Mouse (Mus musculus) CH12.LX (cell line): Measurements from ENCODE around the gene Pitx2.

Experiments used
- BHLHE40 ChIP-seq: IDR thresholded peaks from 2 replicates; pipeline ENCODE4 v1.6.1; 2011; ENCODE audit warnings: mild to moderate bottlenecking, low read depth, low read length, improper control_type of control experiment
- CTCF ChIP-seq, 2 experiments: IDR thresholded peaks in 1 of 2; conservative IDR thresholded peaks in 1 of 2; 2 replicates each; pipeline ENCODE4 v1.5.1; 2011 to 2012; ENCODE audit warnings: low read depth in 2 of 2, low read length in 2 of 2, improper control_type of control experiment in 1 of 2, inconsistent platforms in 1 of 2, mild to moderate bottlenecking in 1 of 2, moderate library complexity in 1 of 2
- EP300 ChIP-seq: IDR thresholded peaks from 2 replicates; pipeline ENCODE4 v1.6.1; 2011; ENCODE audit warnings: low read length, improper control_type of control experiment
- IRF4 ChIP-seq: IDR thresholded peaks from 2 replicates; pipeline ENCODE4 v1.6.1; 2014; ENCODE audit warnings: low read depth, mild to moderate bottlenecking, inconsistent platforms, low read length, improper control_type of control experiment
- MXI1 ChIP-seq: IDR thresholded peaks from 2 replicates; pipeline ENCODE4 v1.6.1; 2011; ENCODE audit warnings: mild to moderate bottlenecking, low read depth, low read length, improper control_type of control experiment
- MYC ChIP-seq: IDR thresholded peaks from 2 replicates; pipeline ENCODE4 v1.6.1; 2011; ENCODE audit warnings: low read depth, mild to moderate bottlenecking, improper control_type of control experiment, low read length
- POLR2A ChIP-seq: IDR thresholded peaks from 2 replicates; pipeline ENCODE4 v1.6.1; 2011; ENCODE audit warnings: low read depth, mild to moderate bottlenecking, improper control_type of control experiment, low read length
- SIN3A ChIP-seq: IDR thresholded peaks from 2 replicates; pipeline ENCODE4 v1.6.1; 2012; ENCODE audit warnings: low read length, improper control_type of control experiment, inconsistent platforms
- UBTF ChIP-seq: IDR thresholded peaks from 2 replicates; pipeline ENCODE4 v1.6.1; 2012; ENCODE audit warnings: low read depth, mild to moderate bottlenecking, inconsistent platforms, low read length, improper control_type of control experiment, moderate library complexity
- USF1 ChIP-seq: IDR thresholded peaks from 2 replicates; pipeline ENCODE4 v1.6.1; 2014; ENCODE audit warnings: low read depth, mild to moderate bottlenecking, inconsistent platforms, low read length, improper control_type of control experiment
- ZKSCAN1 ChIP-seq: IDR thresholded peaks from 2 replicates; pipeline ENCODE4 v1.6.1; 2012; ENCODE audit warnings: low read depth, inconsistent platforms, low read length, improper control_type of control experiment, borderline replicate concordance

DNA sequence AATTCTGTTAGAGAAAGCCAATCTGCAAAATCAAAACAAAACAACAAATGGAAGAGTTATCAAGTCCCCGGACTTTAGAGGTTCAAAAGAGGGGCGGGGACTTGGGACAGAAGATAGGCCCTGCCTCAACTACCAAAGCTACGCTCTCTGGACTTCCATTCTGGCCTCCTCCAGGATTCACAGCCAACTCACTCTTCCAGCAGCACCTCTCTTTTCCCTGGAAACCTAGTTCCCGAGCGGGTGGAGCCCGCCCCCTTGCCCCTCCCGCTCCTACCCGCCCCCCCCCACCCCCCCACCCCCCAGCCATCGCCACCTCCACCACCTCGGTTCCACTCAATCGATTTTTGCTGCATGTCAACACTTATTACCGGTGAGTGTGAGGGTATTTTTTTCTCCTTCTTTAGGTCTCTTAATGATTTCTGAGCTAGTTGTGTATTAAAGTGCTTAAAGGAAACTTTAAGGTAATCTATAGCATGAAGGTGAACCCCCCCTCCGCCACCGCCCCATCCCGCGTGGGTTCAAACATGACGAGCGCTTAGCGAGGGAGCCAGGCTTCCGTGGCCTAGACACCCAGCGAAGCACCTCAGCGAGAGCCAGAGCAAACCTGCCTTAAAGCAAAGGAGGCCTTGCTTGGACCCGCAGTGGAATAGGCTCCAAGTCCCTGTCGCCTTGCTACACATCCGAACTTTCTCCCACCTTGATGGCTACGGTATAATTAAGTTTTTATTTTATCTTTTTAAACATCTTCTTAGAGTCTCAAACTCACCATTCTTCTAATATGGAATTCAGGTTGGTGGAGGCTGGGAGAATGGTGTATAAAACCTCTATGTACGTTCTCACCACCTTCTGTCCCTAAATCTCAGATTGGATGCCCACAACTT is 21.9 kb downstream of the Pitx2 start:
- TF ChIP-seq MYC (no peak), ZKSCAN1 (no peak), IRF4 (no peak), CTCF (conservative IDR thresholded peaks at IDR 0.05 in 1 of 2, IDR thresholded peaks at IDR 0.05 in 1 of 2; ENCODE audit: low read depth in 2 of 2, low read length in 2 of 2) (no peak), UBTF (no peak), POLR2A (no peak), EP300 (no peak), BHLHE40 (no peak), SIN3A (no peak), MXI1 (no peak), USF1 (no peak)
